Comparison of ENCODE assay signal across 10 mouse cellular contexts in genomic region chr7:142509518-142509917, GRCm38 (mm10). TPM values are rescaled to one million over a fixed set of nuclear protein-coding genes. Genes with fewer than 3 reads are reported as not detected.
DNase-seq lines count a peak whose midpoint lies in the region; ATAC-seq and TF ChIP-seq lines count a peak whose summit lies in the region.
"Had no signal": no experiment of that assay in that cellular context is flagged by ENCODE, and none has a peak within 500 bp of the region (broad histone marks: within the 10 kb centered on the region; RNA-seq: fewer than 3 reads in every experiment).

No protein-coding gene starts in this region.

- peaks cover 13% of the 10 kb centered on the region; the same call in 1 of the 2 replicates for H3K4me1 ChIP-seq in kidney, postnatal 0 days (replicated peaks; ENCODE audit: insufficient read depth, low read length)
- peaks cover 52% of the 10 kb centered on the region for H3K4me1 ChIP-seq in embryonic facial prominence, embryonic 15.5 days
- peaks cover 73% of the 10 kb centered on the region for H3K4me1 ChIP-seq in limb, embryonic 10.5 days
- peaks cover 23% of the 10 kb centered on the region for H3K4me1 ChIP-seq in neural tube, embryonic 15.5 days
- H3K4me1 ChIP-seq: megakaryocyte, embryonic 14.5 days had no signal

- no peak overlapping the region for H3K9ac ChIP-seq in kidney, postnatal 0 days (ENCODE audit: low read depth, low read length)
- no peak overlapping the region for H3K9ac ChIP-seq in embryonic facial prominence, embryonic 15.5 days
- no peak overlapping the region for H3K9ac ChIP-seq in neural tube, embryonic 15.5 days (replicated peaks)

- H3K27ac ChIP-seq in kidney, postnatal 0 days, result peak overlapping the region; percentile 92
- H3K27ac ChIP-seq in embryonic facial prominence, embryonic 15.5 days (replicated peaks), result peak overlapping the region; percentile 98
- peak overlapping the region; percentile 94 for H3K27ac ChIP-seq in limb, embryonic 10.5 days
- H3K27ac ChIP-seq in neural tube, embryonic 15.5 days (replicated peaks), result peak overlapping the region; percentile 78

- H3K36me3 ChIP-seq in kidney, postnatal 0 days (ENCODE audit: insufficient read depth, low read length), result no peaks in the 10 kb centered on the region
- no peaks in the 10 kb centered on the region for H3K36me3 ChIP-seq in embryonic facial prominence, embryonic 15.5 days
- no peaks in the 10 kb centered on the region for H3K36me3 ChIP-seq in limb, embryonic 10.5 days
- no peaks in the 10 kb centered on the region for H3K36me3 ChIP-seq in neural tube, embryonic 15.5 days
- H3K36me3 ChIP-seq: G1E had no signal

- no peak overlapping the region for H3K4me2 ChIP-seq in kidney, postnatal 0 days (ENCODE audit: low read length)
- no peak overlapping the region for H3K4me2 ChIP-seq in embryonic facial prominence, embryonic 15.5 days (replicated peaks)
- 0 out of 2 replicates have a peak overlapping the region, but pooled peaks have one; percentile 5 for H3K4me2 ChIP-seq in neural tube, embryonic 15.5 days

- H3K27me3 ChIP-seq in kidney, postnatal 0 days (ENCODE audit: insufficient read depth, low read length), result no peaks in the 10 kb centered on the region
- H3K27me3 ChIP-seq in embryonic facial prominence, embryonic 15.5 days, result no peaks in the 10 kb centered on the region
- H3K27me3 ChIP-seq in limb, embryonic 10.5 days (ENCODE audit: low read depth, poor library complexity, severe bottlenecking), result no peaks in the 10 kb centered on the region
- peaks cover 4% of the 10 kb centered on the region; the same call in 1 of the 2 replicates for H3K27me3 ChIP-seq in neural tube, embryonic 15.5 days (replicated peaks)

- WGBS in kidney, postnatal 0 days, result 19% methylated on average over 14 of the region's 14 CpGs
- WGBS in embryonic facial prominence, embryonic 15.5 days, result 20% methylated on average over 14 of the region's 14 CpGs
- WGBS in limb, embryonic 10.5 days, result 15% methylated on average over 14 of the region's 14 CpGs
- WGBS in neural tube, embryonic 15.5 days, result 8% methylated on average over 14 of the region's 14 CpGs

- ATAC-seq in kidney, postnatal 0 days (replicated peaks; ENCODE audit: low FRiP score, low read depth), result no peak
- ATAC-seq in embryonic facial prominence, embryonic 15.5 days (ENCODE audit: insufficient number of reproducible peaks, low FRiP score, low TSS enrichment, low read depth), result peak; percentile 17; the same call in 1 of the 2 replicates
- peak; percentile 19; the same call in 1 of the 2 replicates for ATAC-seq in neural tube, embryonic 15.5 days (ENCODE audit: low FRiP score)

- DNase-seq in kidney, postnatal 0 days (ENCODE audit: low spot score), result peak; percentile 87
- no peak for DNase-seq in kidney, postnatal 14 days
- peak; percentile 62 for DNase-seq in limb, embryonic 10.5 days (ENCODE audit: low spot score)
- DNase-seq in cerebellum, adult 11 months, result no peak
- no peak for DNase-seq in cerebellum, adult 9-11 months
- DNase-seq in frontal cortex, postnatal 36 days (ENCODE audit: low spot score in 2 of 2), result no peak

- no peak for TF ChIP-seq CTCF in kidney, postnatal 0 days (IDR thresholded peaks at IDR 0.05; ENCODE audit: low read depth)

- no peak overlapping the region for H3K4me3 ChIP-seq in kidney, postnatal 0 days (replicated peaks; ENCODE audit: low read depth, low read length)
- H3K4me3 ChIP-seq in embryonic facial prominence, embryonic 15.5 days (replicated peaks), result no peak overlapping the region
- H3K4me3 ChIP-seq in limb, embryonic 10.5 days, result no peak overlapping the region
- no peak overlapping the region for H3K4me3 ChIP-seq in neural tube, embryonic 15.5 days (replicated peaks)
- H3K4me3 ChIP-seq: megakaryocyte, embryonic 14.5 days had no signal

- no peaks in the 10 kb centered on the region for H3K9me3 ChIP-seq in kidney, postnatal 0 days (replicated peaks; ENCODE audit: low read length)
- no peaks in the 10 kb centered on the region for H3K9me3 ChIP-seq in embryonic facial prominence, embryonic 15.5 days (replicated peaks)
- H3K9me3 ChIP-seq in limb, embryonic 10.5 days (replicated peaks), result no peaks in the 10 kb centered on the region
- H3K9me3 ChIP-seq in neural tube, embryonic 15.5 days (replicated peaks), result no peaks in the 10 kb centered on the region
- H3K9me3 ChIP-seq: G1E; megakaryocyte, embryonic 14.5 days had no signal

RNA-seq across cellular contexts. Expression of gene Tnnt3, which starts 10.9 kb away (rescaled TPM):
- 3.4 TPM in 2 replicates for polyA plus RNA-seq in kidney, postnatal 0 days (2015; fragmentation: Nextera tagmentation; extraction: Ambion mirVana)
- polyA plus RNA-seq in embryonic facial prominence, embryonic 15.5 days (2015; fragmentation: Nextera tagmentation; extraction: Ambion mirVana), result 167 and 228 TPM in 2 replicates
- polyA plus RNA-seq in limb, embryonic 10.5 days (2016; fragmentation: Nextera tagmentation; extraction: Ambion mirVana), result 1.6 and 1.7 TPM in 2 replicates
- polyA plus RNA-seq in neural tube, embryonic 15.5 days (2015; fragmentation: Nextera tagmentation; extraction: Ambion mirVana), result 14.9 and 26.9 TPM in 2 replicates
- polyA plus RNA-seq: G1E had no signal

RNA-seq across cellular contexts. Expression of gene Mrpl23, which starts 23.0 kb away (rescaled TPM):
- 21.3 and 22.6 TPM in 2 replicates for polyA plus RNA-seq in kidney, postnatal 0 days (2015; fragmentation: Nextera tagmentation; extraction: Ambion mirVana)
- polyA plus RNA-seq in embryonic facial prominence, embryonic 15.5 days (2015; fragmentation: Nextera tagmentation; extraction: Ambion mirVana), result 28.5 and 32.7 TPM in 2 replicates
- polyA plus RNA-seq in limb, embryonic 10.5 days (2016; fragmentation: Nextera tagmentation; extraction: Ambion mirVana), result 25.9 and 33.7 TPM in 2 replicates
- polyA plus RNA-seq in neural tube, embryonic 15.5 days (2015; fragmentation: Nextera tagmentation; extraction: Ambion mirVana), result 21.0 and 27.9 TPM in 2 replicates

RNA-seq across cellular contexts. Expression of gene Lsp1, which starts 48.9 kb away (rescaled TPM):
- polyA plus RNA-seq in kidney, postnatal 0 days (2015; fragmentation: Nextera tagmentation; extraction: Ambion mirVana), result 161 and 165 TPM in 2 replicates
- polyA plus RNA-seq in embryonic facial prominence, embryonic 15.5 days (2015; fragmentation: Nextera tagmentation; extraction: Ambion mirVana), result 49.3 and 58.9 TPM in 2 replicates
- 28.7 and 31.1 TPM in 2 replicates for polyA plus RNA-seq in limb, embryonic 10.5 days (2016; fragmentation: Nextera tagmentation; extraction: Ambion mirVana)
- 6.9 and 58.6 TPM in 2 replicates for polyA plus RNA-seq in neural tube, embryonic 15.5 days (2015; fragmentation: Nextera tagmentation; extraction: Ambion mirVana)

Comparison
In these comparisons a context has a peak if more than half of its experiments do, and no peak if none do; other contexts are left out.
1. DNase-seq: peak in kidney, postnatal 0 days (single experiment) and limb, embryonic 10.5 days (single experiment); none in kidney, postnatal 14 days (single experiment), cerebellum, adult 11 months (single experiment), cerebellum, adult 9-11 months (single experiment) and frontal cortex, postnatal 36 days (0 of 2).
2. Peak in every context shown above with its lines, with median percentiles within 50 percentile points of each other: H3K27ac ChIP-seq.